Mouse (Mus musculus): ENCODE results near the gene Gpbar1.
"Not testable (repeated sequence)": the region's sequence is repeated elsewhere in the genome, so short reads cannot be mapped to it uniquely, and the experiment has no call there.

Gpbar1 gene

DNA sequence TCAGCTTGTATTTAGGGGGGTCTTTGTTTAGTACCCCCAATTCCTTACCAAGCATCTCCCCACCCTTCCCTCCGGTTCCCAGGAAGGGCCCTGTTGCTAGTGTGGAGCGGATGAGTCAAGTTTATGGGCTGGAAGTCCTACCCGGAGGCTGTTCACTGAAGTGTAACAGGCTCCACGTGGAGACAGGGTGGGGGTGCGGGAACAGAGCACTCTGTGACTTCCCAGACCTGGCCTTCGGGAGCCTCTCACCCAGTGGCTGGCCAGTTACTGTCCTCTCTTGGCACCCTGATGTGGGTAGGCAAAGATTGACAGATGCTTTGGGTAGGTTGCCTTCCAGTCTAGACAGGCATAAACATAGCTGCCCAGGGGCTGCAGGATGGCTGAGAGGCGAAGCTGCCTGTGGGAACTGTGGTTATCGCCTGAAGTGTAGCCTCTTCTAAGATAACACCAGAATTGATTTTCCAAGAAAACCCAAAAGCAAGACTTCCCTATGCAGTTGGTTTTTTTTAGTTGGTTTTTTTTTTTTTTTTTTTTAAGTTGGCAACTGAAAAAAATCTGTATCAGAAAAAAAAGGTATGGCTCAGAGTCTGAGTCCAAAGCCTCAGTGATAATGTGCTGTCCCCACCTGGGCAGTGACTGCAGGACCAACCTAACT lies 340 bp upstream of the Gpbar1 start:
- DNase-seq (ENCODE audit: low spot score): no peak

DNA sequence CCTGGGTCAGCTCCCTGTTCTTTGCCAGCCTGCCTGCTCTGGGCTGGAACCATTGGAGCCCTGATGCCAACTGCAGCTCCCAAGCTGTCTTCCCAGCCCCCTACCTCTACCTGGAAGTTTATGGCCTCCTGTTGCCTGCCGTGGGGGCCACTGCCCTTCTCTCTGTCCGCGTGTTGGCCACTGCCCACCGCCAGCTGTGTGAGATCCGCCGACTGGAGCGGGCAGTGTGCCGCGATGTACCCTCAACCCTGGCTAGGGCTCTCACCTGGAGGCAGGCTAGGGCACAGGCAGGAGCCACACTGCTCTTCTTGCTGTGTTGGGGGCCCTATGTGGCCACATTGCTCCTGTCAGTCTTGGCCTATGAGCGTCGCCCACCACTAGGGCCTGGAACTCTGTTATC lies 638 bp downstream of the Gpbar1 start:
- DNase-seq (ENCODE audit: low spot score): no peak

DNA sequence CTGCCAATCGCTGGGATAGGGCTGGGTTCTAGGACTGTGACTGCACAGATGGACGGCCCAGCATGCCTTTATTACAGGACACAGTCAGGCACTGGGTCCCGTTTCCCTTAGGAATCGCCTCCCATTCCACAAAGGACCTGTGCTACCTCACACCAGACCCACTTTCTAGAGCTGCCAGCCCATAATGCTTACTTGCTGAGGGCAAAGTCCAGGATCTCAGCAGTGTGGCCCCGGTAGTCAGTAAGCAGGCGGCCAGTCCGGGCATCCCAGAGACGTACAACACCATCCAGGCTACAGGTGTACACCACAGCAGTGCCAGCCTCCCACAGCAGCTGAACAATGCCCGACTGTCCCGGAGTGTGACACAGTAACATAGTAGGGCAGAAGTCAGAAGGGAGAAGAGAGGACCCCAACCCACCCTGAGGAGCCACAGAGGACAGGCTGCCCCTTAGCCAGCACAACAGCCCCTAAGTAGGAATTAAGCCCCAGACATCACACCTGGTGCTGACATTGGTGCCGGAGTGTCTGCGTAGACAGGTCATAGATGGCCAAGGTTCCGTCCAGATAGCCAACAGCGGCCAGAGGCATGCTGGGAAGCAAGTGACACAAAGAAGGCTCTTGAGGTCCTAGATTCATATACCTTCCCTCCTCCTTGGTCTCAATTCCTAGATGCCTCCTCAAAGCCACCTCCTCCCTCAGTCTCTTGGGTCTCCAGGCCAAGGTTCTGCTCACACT lies 2.4 kb downstream of the Gpbar1 start:
- DNase-seq (ENCODE audit: low spot score): no peak

DNA sequence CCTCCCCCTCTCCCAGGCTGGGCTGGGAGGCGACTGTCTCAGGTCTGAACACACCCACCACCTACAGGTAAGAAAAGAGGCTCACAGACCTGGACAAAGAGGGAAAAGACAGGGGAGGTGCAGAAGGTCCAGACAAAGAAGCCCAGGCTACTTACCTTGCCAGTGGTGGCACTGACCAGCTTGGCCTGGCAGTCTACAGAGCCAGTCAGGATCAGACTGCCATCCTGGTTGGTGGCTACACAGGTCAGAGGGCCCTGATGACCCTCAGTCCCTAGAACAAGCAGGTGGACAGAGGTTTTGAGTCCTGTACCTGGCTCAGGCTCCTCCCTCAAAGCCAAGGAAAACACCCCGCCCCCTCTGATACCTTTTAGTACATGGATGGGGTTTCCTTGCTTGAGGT lies 3.0 kb downstream of the Gpbar1 start:
- DNase-seq (ENCODE audit: low spot score): no peak

DNA sequence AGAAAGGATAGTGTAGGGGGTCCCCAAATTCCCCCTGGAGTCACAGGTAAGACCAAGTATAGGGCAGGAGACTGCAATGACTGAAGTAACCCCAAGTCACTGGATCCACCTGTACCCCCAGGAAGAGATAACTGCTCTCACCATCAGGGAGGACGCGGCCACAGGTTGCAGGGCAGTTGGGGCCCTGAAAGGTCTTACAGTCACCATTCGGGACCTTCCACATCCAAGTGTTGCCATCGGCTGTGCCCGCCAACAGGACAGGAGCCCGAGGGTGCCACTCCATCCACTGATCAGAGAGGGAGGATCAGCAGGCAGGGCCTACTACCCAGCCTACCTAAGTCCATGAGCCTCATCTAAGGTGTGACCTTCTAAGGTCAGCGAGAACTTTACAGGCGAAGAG lies 3.5 kb downstream of the Gpbar1 start:
- no peak for DNase-seq (ENCODE audit: low spot score)

DNA sequence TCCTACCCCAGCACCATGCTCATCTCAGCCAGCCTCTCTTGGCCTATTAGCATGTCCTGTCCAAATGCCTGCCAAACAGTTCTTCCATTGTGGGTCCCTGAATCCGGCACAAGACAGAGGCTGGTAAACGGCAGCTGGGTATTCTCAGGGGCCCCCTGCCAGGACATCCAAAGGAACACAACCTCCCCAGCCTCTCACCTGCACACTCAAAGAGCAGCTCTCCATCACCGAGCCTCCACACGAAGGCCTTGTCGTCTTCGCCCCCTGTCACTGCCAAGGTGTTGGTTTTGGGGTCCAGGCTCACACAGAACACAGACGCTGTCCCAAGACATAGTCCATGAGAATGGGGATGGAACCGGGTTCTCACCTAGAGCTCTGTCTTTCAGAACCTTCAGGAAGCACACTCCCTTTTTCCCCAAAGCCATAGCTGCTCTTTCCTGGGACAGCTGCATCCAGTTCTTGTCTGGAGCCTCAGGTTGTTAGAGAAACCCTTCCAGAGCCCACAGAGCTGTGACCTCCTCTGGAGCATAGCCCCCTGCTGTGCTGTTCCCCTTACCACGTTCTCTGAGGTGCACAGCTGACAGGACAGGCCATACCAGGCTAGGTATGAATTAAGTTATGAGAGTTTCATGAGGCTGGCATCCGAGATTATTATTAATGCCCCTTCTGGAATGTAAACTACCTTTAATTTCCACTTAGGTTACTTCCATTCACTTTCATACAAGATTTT lies 4.7 kb downstream of the Gpbar1 start:
- no peak for DNase-seq (ENCODE audit: low spot score)

DNA sequence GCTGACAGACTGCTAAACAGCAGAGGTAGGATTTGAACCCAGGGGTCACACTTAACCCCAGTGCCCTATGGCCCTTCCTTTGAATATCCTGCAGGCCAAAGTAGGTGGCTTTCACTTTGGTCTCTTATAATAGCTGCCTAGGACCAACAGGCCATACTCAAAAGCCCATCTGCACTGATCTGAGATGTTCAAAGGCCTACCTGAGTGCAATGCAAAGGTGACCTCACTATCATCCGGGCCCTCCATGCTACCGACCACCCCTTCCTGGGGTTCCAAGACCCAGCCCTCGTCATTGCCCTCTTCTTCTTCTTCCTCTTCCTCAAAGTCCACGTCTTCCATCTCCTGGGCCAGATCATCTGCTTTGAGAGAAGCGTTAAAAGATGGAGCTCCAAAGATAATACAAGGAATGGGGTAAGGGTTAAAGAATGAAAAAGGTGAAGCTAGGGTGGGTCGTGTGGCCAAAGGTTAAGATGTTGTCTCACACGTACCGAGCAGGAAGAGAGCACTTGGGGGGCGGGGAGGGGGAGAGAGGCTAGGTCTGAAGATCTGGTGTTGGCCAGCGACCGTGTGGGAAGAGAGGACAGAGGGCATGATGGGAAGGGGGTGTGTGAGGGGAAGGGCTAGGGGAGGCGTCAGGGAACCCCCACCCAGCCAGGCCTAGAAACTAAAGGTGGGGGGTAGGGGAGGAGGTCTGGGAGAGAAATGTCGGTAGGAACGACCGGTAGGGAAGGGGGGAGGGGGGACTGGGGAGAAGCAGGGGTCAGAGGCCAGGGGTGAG lies 5.5 kb downstream of the Gpbar1 start:
- peak; percentile 59 for DNase-seq (ENCODE audit: low spot score)

DNA sequence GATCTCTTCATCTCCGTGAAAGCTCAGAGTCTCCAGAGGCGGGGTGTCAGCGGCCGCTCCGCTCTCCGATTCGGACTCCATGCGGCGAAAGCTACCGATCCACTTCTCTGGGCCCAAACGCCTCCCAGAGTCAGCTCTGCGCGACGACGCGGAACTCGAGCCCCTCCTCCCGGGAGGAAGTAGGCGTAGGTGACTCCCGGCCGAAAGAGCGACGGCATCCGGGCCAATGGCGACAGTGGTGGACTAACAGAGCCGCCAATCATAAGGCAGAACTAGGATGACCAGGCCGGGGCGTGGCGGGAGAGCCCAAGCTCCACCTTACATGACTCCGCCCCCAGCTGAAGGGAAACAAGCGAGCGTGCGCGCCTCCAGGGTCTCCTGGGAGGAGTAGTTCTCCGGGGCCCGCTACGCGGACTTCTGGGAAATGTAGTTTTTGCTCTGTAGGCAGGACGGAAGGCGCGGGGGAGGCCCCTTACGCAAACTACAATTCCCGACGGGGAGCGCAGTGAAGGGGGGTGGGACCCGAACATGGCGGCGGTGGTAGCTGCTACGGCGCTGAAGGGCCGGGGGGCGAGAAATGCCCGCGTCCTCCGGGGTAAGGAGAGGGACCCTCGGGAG lies 6.3 kb downstream of the Gpbar1 start, which contains the start of the genes Aamp and Pnkd:
Gene Aamp (minus strand): TSS at position 196 of the 618 bp plus-strand sequence.
Gene Pnkd (plus strand): TSS at position 388 of the 618 bp plus-strand sequence.
- peak; percentile 99 for DNase-seq (ENCODE audit: low spot score)

DNA sequence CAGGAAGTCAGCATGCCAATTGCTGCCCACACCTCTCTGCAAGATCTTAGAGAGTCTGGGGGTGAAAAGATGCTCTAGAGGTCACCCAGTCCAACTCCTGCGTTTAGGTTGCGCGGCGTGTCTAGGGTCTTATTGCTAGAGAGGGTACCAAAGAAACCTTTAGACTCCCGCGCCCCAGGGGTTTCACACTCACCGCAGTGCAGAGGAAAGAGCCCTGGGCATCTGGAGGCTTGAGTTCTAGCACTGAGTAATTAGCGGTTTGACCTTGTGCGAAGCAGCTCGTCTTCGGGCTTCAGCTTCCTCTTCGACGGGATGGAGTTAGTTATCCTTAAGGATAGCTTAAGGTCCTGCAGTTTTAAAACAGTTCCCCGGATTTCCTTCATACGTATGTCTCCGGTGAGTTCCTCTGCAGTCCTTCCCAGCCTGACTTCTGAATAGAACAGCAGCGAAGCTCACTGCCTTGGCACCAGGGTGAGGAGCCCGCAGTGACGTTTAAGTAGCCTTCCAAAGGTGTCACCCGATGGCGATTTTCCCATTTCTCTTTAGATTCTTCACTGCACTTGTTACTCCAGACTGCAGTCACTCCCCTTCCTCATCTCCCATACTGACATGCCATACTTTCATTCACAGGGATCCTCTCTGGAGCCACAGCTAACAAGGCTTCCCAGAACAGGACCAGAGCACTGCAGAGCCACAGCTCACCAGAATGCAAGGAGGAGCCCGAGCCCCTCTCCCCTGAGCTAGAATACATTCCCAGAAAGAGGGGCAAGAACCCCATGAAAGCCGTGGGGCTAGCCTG lies 7.1 kb downstream of the Gpbar1 start:
- DNase-seq (ENCODE audit: low spot score): no peak

DNA sequence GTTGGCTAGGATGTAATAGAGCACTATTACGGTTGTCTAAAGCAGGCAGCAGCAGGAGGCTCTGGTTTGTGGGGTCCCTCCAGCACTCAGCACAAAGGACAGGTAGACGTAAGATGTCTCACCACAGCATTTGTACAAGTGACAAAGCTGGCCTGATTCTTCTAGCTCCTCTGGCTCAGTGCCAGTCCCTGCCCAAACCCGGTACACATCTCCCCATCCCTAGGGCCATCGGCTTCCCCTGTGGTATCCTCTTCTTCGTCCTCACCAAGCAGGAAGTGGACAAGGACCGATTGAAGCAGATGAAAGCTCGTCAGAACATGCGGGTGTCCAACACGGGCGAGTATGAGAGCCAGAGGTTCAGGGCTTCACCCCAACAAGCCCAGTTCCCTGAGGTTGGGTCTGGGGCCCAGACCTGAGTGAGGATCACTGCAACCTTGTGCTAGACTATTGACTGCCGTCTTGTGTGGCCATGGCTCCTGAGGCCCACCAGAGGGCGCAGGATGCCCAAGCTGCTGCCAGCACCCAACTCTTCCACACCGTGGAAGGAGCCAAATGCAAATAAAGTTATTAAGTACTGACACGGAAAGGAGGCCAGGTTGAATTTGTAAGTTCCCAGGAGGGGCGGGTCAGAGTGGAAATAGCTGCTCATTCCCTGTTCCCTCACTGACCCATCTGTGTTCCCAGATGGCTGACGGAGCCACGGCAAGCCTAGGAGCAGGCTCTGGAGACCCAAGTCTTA lies 8.7 kb downstream of the Gpbar1 start:
- not testable (repeated sequence) for DNase-seq (ENCODE audit: low spot score)

DNA sequence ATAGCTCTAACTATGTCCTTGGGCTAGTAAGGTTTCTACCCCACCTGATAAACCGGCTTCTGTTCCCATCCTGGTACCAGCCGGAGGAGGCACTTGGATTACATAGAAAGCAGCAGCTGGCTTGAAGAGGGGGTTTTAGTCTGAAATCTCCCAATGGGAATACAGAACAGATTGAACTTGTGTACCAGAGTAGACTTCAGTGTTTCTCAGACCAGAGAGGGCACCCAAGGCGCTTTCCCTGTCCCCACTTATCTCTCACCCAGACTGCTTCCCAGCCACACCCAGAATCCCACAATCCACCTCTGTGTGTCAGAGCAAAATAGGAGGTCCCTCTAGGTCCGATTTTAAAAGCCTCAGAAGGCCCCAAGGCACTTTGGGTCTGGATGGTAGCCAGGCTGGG lies 10.0 kb downstream of the Gpbar1 start:
- no peak for DNase-seq (ENCODE audit: low spot score)

DNA sequence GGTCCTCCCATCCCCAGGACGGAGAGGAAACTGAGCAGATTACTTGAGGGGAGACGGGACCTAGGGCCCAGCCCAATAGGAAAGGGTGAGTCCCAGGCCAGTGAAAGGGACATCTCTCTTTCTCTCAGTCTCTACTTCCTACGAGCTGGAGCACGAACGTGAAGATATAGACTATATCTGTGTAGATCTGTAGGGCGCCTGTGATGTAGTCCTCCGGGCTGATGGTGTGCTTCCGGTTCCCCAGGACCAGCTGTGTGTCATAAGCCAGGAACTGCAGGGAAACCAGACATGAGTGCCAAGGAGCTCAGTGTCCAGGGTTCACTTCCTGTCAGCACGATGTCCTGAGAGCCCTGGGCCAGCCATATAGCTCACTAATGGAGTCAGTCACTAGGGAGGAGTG lies 10.9 kb downstream of the Gpbar1 start:
- no peak for DNase-seq (ENCODE audit: low spot score)

DNA sequence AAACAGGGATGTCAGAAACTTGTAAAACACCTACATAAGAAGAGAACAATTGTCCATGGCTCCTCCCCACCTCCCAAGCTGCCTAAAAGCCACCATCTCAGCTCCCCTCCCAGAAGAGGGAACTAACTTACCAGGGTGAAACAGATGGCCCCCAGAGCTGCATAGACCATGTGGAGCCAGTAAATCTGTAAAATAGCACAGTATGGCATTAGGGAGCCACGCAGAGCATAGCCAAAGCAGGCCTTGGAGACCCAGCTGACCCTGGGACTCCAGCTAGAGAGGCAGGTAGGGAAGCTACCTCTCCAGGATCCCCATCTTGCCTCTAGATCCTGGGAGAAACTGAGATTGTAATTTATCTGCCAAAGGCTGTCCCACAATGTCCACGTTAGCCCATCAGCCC lies 11.4 kb downstream of the Gpbar1 start:
- DNase-seq (ENCODE audit: low spot score): no peak

DNA sequence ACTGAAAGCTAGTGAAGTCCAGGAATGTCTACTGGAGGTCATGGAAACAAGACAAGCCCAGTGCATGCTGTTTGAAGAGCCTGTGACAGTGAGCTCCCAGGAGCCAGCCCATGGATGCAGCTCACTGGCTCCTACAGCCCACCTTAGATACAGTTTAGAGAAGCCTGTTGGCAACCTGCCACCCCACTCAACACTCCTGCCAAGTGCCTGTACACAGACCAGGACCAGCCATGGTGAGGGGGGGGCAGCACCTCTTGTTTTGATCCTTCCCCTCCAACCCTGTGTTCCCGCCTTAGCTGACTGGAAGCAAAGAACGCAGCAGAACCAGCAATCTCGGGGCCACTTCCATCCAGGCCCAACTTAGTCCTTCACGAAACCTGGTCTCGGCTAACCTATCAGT lies 11.8 kb downstream of the Gpbar1 start:
- DNase-seq (ENCODE audit: low spot score): no peak

DNA sequence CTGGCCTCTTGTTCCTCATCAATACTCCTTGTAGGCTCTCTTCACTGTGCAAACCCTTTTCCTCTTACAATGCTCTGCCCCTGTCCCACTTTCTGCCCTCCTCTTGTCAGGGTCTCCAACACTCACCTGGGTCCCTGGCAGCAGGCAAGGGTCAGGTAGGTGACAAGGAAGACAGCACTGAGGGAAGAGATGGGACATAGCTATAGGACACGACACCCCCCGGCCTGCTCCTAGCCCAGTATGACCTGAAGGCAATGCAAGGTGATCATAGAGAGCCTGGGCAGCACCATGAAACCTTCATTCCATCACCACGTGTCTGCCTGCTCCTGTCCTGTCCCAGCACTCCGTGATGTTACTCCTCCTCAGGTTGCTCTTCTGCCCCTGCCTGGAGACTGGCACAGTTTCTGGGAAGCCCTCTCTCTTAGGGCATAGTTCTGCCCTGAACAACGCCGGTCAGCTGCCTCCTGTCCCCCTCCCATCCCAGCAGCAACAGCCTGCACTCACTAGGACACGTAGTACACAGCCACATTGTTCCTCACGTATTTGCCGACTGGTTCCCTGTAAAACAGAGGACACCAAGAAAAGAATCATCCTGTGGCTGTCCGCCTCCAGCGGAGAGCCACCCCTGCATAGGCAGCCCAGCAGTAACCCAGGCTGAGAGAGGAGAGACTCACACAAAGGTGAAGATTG lies 14.1 kb downstream of the Gpbar1 start:
- no peak for DNase-seq (ENCODE audit: low spot score)

DNA sequence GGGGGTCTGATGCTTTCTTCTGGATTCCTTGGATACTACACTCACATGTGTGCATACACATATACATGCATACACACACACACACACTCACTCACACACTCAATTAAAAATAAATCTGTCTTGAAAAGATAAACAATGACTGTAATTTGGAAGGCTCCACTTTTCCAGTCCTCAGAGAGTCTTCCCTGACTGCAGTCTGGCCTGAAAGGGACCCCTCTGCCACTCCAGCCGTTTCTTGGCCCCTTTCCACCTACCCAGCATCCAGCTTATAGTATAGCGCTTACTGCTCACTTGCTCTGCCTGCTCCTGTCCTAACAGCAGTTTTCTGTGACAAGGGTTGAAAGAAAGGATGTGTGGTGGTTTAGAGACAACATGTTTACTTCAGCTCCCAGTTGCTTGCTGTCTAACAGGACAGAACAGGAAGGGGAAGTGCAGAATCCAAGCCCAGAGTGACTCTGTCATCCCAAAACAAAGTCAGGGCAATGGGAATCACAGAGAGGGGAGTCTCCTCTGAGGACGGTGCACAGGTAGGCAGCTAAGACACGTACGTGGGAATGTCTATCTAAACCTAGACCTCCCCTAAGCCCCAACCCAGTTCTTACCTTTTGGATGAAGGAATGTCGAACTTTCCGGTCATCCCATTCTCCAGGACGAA lies 15.1 kb downstream of the Gpbar1 start:
- DNase-seq (ENCODE audit: low spot score): no peak

DNA sequence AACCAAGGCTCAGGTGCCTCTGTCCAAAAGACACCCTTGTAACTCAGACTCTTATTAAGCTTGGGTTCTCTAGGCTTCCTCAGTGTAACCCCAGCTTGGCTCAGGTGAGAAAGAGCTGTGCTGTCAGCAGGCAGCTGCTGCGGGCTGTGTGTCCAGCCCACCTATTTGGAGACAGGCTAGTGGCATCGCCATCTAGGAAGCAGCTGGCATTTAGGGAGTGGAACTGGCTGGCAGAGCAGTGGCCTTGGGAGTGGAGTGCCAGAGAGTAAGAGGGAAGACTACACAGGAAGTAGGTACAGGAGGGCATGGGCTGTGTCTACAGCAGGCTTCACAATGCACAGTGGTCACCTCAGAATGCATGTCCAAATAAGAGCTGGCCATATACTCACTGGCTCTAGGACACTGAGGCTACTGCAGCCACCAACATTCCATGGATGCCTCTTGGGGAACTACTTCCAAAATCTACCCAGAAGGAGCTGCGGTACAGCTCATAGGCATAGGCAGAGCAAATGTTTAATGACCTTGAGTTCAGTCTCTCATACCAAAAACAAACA lies 15.8 kb downstream of the Gpbar1 start:
- no peak for DNase-seq (ENCODE audit: low spot score)

DNA sequence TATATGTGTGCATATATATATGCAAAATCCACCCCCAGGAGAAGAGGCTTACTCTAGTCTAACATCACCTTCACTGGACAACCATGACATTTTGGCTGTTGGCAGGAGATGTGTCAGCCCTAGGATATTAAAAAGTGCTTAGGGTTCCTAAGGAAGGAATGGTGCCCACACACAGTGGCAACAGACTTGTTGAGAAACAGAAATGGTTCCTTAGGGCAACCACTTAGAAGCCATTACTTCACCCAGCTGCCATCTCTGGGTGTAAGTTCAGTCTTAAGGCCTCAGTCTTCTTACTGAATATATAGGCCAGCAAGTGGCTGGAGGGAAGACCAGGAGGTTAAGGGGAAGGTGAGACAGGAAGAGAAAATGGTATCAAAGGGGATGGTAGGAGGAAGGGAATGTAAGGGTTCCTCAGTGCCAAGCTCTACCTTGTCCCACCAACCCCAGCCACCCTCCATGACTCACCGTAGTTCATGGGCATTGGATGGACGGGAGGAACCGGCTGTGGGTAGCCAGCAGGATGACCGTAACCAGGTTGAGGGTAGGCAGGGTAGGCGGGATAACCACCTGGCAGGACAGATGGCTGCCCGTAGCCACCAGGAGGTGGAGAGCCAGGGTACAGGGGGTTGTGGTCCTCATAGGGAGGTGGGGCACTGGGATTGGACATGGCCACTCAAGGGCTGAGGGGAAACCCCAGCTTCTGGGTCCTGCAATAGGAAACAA lies 16.5 kb downstream of the Gpbar1 start:
- DNase-seq (ENCODE audit: low spot score): no peak

Data from ovary, postnatal 36 days (tissue).